Mouse (Mus musculus) T-cell, adult 66 days (primary cell): Measurements from ENCODE around the gene Capn6. TPM values are rescaled to one million over a fixed set of nuclear protein-coding genes. Genes with fewer than 3 reads are reported as not detected.

ENCODE experiments used
- total RNA-seq, 2 experiments: library from RNA; stranded (reverse); gene quantifications; 3 replicates in 1 of 2; 4 replicates in 1 of 2; pipeline ENCODE4 v1.2.4; 2023

Gene Capn6
- total RNA-seq, result not detected

GRCm38 (mm10) chrX:143827212-143827611 is at the start of gene Capn6:
Gene Capn6, minus strand, starts transcription at chrX:143827414.

Other genes starting within 250 kb of the Capn6 start
- not detected for gene Dcx, start 105.9 kb upstream of the Capn6 start, total RNA-seq